Mouse (Mus musculus) liver, embryonic 14.5 days (tissue): ENCODE results near the gene Frmpd4. TPM values are rescaled to one million over a fixed set of nuclear protein-coding genes. Genes with fewer than 3 reads are reported as not detected.

Source experiments
- ATAC-seq: fragments of 200-750 bp; cut with Nextera tagmentation; 2 replicates; pipeline ENCODE4 v1.8.0; 2017; ENCODE audit warnings: moderate number of reproducible peaks, mild to moderate bottlenecking, moderate library complexity; ENCODE audit not compliant: insufficient read depth
- DNase-seq, 3 experiments: peaks; one replicate each; pipeline ENCODE4 v3.0.0-alpha.2; 2012 to 2013; ENCODE audit warnings: low read depth in 3 of 3, low spot score in 3 of 3
- H3K27ac ChIP-seq: fragments of 300-500 bp; sonication (generic); 2 replicates; pipeline ENCODE4 v1.5.1; 2014; ENCODE audit warnings: moderate library complexity, mild to moderate bottlenecking, control low read depth, inconsistent platforms
- H3K27me3 ChIP-seq: fragments of 300-500 bp; sonication (generic); 2 replicates; pipeline ENCODE4 v1.6.1; 2014; ENCODE audit warnings: mild to moderate bottlenecking, low read length, moderate library complexity; ENCODE audit not compliant: control insufficient read depth, insufficient read depth
- H3K36me3 ChIP-seq: fragments of 300-500 bp; sonication (generic); replicated peaks from 2 replicates; pipeline ENCODE4 v1.6.1; 2014; ENCODE audit warnings: low read depth; ENCODE audit not compliant: control insufficient read depth, insufficient read depth
- H3K4me1 ChIP-seq, 2 experiments: fragments of 200-500 bp in 1 of 2; fragments of 300-500 bp in 1 of 2; sonication (generic) in 1 of 2; replicated peaks; 2 replicates each; pipeline ENCODE4 v1.6.1; 2012 to 2014; ENCODE audit warnings: antibody characterized with exemption in 1 of 2, inconsistent platforms in 1 of 2, low read length in 1 of 2; ENCODE audit not compliant: control insufficient read depth in 2 of 2, insufficient read depth in 2 of 2
- H3K4me2 ChIP-seq: fragments of 300-500 bp; sonication (generic); 2 replicates; pipeline ENCODE4 v1.6.1; 2014; ENCODE audit warnings: low read depth, mild to moderate bottlenecking, control low read depth, moderate library complexity
- H3K4me3 ChIP-seq, 2 experiments: fragments of 200-500 bp in 1 of 2; fragments of 300-500 bp in 1 of 2; sonication (generic) in 1 of 2; 2 replicates each; pipeline ENCODE4 v1.5.1; 2012 to 2014; ENCODE audit warnings: low read depth in 2 of 2, low read length in 2 of 2, mild to moderate bottlenecking in 2 of 2, control low read depth in 1 of 2, inconsistent platforms in 1 of 2, moderate library complexity in 1 of 2; ENCODE audit not compliant: insufficient read depth in 1 of 2
- H3K9ac ChIP-seq: fragments of 300-500 bp; sonication (generic); replicated peaks from 2 replicates; pipeline ENCODE4 v1.6.1; 2014; ENCODE audit warnings: mild to moderate bottlenecking, control low read depth, moderate library complexity
- H3K9me3 ChIP-seq: fragments of 300-500 bp; sonication (generic); 2 replicates; pipeline ENCODE4 v1.6.1; 2016; ENCODE audit warnings: low read length, mixed read lengths; ENCODE audit not compliant: control insufficient read depth
- CTCF ChIP-seq: IDR thresholded peaks from 2 replicates; pipeline ENCODE4 v1.5.1; 2016; ENCODE audit warnings: antibody characterized with exemption, low read depth, control low read depth
- EP300 ChIP-seq: IDR thresholded peaks from 2 replicates; pipeline ENCODE4 v1.6.1; 2016; ENCODE audit warnings: antibody characterized with exemption, low read depth
- WGBS: fragments of 180-500 bp; shearing (Covaris S2); extraction: QIAGEN DNeasy Blood & Tissue Kit; methylation state at CpG from one replicate; pipeline ENCODE4 v1.1.7; 2014; ENCODE audit not compliant: insufficient replicate concordance; 5-methylcytosine and 5-hydroxymethylcytosine counted together
- polyA plus RNA-seq, 2 experiments: library from polyadenylated mRNA; depleted of rRNA in 1 of 2; stranded (reverse) in 1 of 2; unstranded in 1 of 2; fragments of >200 nt; fragmentation: Nextera tagmentation in 1 of 2; extraction: Ambion mirVana in 1 of 2; gene quantifications; 2 replicates each; pipeline versions ENCODE4 v1.2.1 to v1.2.3; 2012 to 2014

Frmpd4 gene
- polyA plus RNA-seq (2012; rRNA removed), result under 0.01 TPM in 1 of 2 replicates, not detected in the other
- not detected in 2 replicates for polyA plus RNA-seq (2014; fragmentation: Nextera tagmentation; extraction: Ambion mirVana)

DNA sequence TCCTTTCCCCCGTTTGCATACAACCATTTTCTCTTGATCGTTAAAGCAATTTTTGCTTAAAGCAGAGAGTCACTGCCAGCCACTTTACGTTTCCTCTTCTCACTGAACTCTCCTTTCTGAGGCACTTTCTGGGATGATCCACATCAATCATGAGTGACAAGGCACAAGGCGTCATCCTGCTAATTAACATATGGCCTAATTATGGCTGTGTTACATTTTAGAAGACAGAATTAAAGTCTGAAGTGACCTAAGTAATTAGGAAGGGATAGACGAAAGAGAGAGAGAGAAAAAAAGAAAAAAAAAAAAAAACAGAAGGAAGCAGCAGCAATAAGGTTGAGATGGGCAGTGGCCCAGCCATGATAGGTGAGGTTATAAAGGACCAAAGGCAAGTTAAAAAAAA lies at the start of gene Frmpd4:
TSS of gene Frmpd4 (minus strand) at position 101 of the 400 bp plus-strand sequence.
- 65% methylated on average over 5 of the region's 5 CpGs for WGBS
- Histone ChIP-seq H3K27ac (no peak within 1 kb of the TSS), H3K4me2 (no peak within 1 kb of the TSS)

GRCm38 (mm10) chrX:168595193-168595592 lies 18.2 kb upstream of the Frmpd4 start:
- H3K27me3 ChIP-seq, result no peaks in the 10 kb centered on the region
- no peak overlapping the region for H3K4me2 ChIP-seq
- H3K4me1 ChIP-seq, result no peaks in the 10 kb centered on the region
- DNase-seq, result no peak
- ATAC-seq, result no peak
- H3K4me3 ChIP-seq, result no peak overlapping the region
- no peak overlapping the region for H3K27ac ChIP-seq
- 58% methylated on average over 5 of the region's 5 CpGs for WGBS
- no peaks in the 10 kb centered on the region for H3K36me3 ChIP-seq
- no peaks in the 10 kb centered on the region for H3K9me3 ChIP-seq
- H3K9ac ChIP-seq, result no peak overlapping the region
- TF ChIP-seq CTCF, result no peak
- TF ChIP-seq EP300, result no peak

More for the DNA sequence above, at the start of gene Frmpd4:
- Histone ChIP-seq H3K9me3 (no peaks in the 10 kb centered on the region), H3K4me1 (no peaks in the 10 kb centered on the region), H3K36me3 (no peaks in the 10 kb centered on the region), H3K27me3 (no peaks in the 10 kb centered on the region), H3K9ac (no peak within 1 kb of the TSS), H3K4me3 (no peak within 1 kb of the TSS)
- ATAC-seq (no peak), DNase-seq (no peak)
- TF ChIP-seq CTCF (no peak), EP300 (no peak)

DNA sequence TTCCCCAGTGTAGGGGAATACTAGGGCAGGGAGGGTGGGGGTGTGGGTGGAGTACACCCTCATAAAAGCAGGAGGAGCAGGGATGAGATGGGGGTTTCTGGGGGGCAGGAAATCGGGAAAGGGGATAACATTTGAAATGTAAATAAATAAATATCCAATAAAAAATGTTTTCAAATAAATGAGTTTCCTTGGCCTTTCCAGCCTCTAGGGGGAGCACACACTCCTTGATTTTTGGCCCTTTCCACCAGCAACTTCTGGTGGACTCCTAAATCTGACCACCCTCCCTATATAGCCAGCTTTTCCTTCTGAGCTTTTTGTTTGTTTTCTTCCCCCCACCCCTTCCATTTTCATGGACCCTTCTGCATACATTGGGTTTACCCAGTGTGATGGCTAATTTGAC lies 7.3 kb upstream of the Frmpd4 start:
- H3K36me3 ChIP-seq, result no peaks in the 10 kb centered on the region
- H3K4me2 ChIP-seq, result no peak overlapping the region
- H3K27me3 ChIP-seq, result no peaks in the 10 kb centered on the region
- 33% methylated on average over 1 of the region's 1 CpGs for WGBS
- DNase-seq (no peak), ATAC-seq (no peak)
- H3K9ac ChIP-seq, result no peak overlapping the region
- H3K9me3 ChIP-seq, result no peaks in the 10 kb centered on the region
- no peaks in the 10 kb centered on the region for H3K4me1 ChIP-seq
- no peak overlapping the region for H3K27ac ChIP-seq
- no peak overlapping the region for H3K4me3 ChIP-seq
- TF ChIP-seq EP300 (no peak), CTCF (no peak)

GRCm38 (mm10) chrX:168571808-168572207 lies 5.2 kb downstream of the Frmpd4 start:
- Histone ChIP-seq H3K36me3 (no peaks in the 10 kb centered on the region), H3K4me1 (no peaks in the 10 kb centered on the region), H3K4me3 (no peak overlapping the region), H3K4me2 (no peak overlapping the region), H3K9me3 (no peaks in the 10 kb centered on the region), H3K9ac (no peak overlapping the region), H3K27me3 (no peaks in the 10 kb centered on the region), H3K27ac (no peak overlapping the region)
- TF ChIP-seq EP300 (no peak), CTCF (no peak)
- no peak for DNase-seq
- no peak for ATAC-seq
- WGBS, result 28% methylated on average over 4 of the region's 4 CpGs

DNA sequence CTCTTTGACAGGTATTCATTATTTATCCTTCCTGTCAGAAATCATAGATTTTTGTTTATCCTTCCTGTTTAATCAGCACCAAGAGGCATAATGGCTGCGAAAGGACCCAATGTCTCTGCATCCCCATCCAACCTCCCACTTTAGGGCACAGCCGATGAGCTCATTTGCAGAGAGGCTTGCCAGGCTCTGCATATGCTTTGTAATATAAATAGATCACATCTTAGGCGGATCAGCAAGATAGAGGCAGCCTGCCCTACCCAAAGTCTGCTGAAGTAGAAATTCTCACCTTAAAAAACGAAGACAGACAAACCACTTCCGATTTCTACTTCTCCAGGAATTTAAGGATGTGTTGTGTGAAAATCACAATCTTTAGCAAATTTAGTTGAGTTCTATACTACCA lies 7.8 kb downstream of the Frmpd4 start:
- DNase-seq (no peak), ATAC-seq (no peak)
- no peaks in the 10 kb centered on the region for H3K4me1 ChIP-seq
- no peak overlapping the region for H3K9ac ChIP-seq
- WGBS, result 50% methylated on average over 5 of the region's 5 CpGs
- H3K27ac ChIP-seq, result no peak overlapping the region
- H3K36me3 ChIP-seq, result no peaks in the 10 kb centered on the region
- no peak overlapping the region for H3K4me2 ChIP-seq
- no peaks in the 10 kb centered on the region for H3K27me3 ChIP-seq
- no peak for TF ChIP-seq CTCF
- TF ChIP-seq EP300, result no peak
- no peaks in the 10 kb centered on the region for H3K9me3 ChIP-seq
- H3K4me3 ChIP-seq, result no peak overlapping the region
